Mouse (Mus musculus): ENCODE data around the gene Nceh1.

- no peak for TF ChIP-seq CTCF (IDR thresholded peaks at IDR 0.05; ENCODE audit: control insufficient read depth, insufficient read depth, insufficient replicate concordance, low read depth, low read length)
- TF ChIP-seq POLR2A (IDR thresholded peaks at IDR 0.05; ENCODE audit: control insufficient read depth, low read depth, low read length) = no peak
Measured at GRCm38 (mm10) chr3:27197816-27198215, 15.1 kb downstream of the Nceh1 start.

All from testis, adult 2 months (tissue).